Mouse (Mus musculus): Measurements from ENCODE around the gene D11Wsu47e. TPM values are rescaled to one million over a fixed set of nuclear protein-coding genes. Genes with fewer than 3 reads are reported as not detected.

D11Wsu47e gene
- polyA plus RNA-seq, 1 experiment from 2014 or later, result 23.7 TPM

- H3K27me3 ChIP-seq, result no peaks in the 10 kb centered on the region
- H3K9me3 ChIP-seq, result no peaks in the 10 kb centered on the region
- H3K4me2 ChIP-seq, result 0 out of 2 replicates have a peak overlapping the region, but pooled peaks have one; percentile 13
- no peak for ATAC-seq (ENCODE audit: insufficient number of reproducible peaks, insufficient read depth, low FRiP score, low TSS enrichment, low read depth)
- no peak overlapping the region for H3K4me3 ChIP-seq (replicated peaks)
- peaks cover 63% of the 10 kb centered on the region for H3K4me1 ChIP-seq (replicated peaks)
- WGBS, result 37% methylated on average over 14 of the region's 14 CpGs
- H3K9ac ChIP-seq (replicated peaks), result no peak overlapping the region
- peak overlapping the region; percentile 91 for H3K27ac ChIP-seq
- peaks cover 79% of the 10 kb centered on the region for H3K36me3 ChIP-seq
Measured at GRCm38 (mm10) chr11:113726994-113727888, 43.0 kb downstream of the D11Wsu47e start.

DNA sequence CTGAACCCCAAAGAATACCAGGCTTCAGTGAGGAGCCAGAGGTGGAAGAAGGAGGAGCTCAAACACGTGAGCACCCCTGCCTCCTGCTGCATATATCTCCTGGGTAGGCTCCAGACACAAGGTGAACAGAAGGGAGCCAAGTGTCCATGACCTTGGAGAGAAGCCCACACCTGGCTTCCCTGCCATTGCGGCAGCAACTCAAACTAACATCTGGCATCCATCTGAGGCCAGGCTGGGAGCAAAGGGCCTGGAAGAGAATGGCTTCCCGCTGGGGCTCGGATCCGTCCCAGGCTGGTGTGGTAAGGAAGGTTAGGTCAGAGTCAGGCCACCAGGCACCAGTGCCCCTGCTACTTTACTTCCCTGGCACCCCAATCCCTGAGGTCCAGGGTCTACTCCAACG lies 43.8 kb downstream of the D11Wsu47e start:
- peaks cover 79% of the 10 kb centered on the region for H3K36me3 ChIP-seq

GRCm38 (mm10) chr11:113729239-113729638 lies 45.0 kb downstream of the D11Wsu47e start:
- H3K9ac ChIP-seq (replicated peaks), result no peak overlapping the region
- peak overlapping the region; percentile 91 for H3K27ac ChIP-seq
- H3K9me3 ChIP-seq, result no peaks in the 10 kb centered on the region
- no peak overlapping the region for H3K4me2 ChIP-seq
- no peaks in the 10 kb centered on the region for H3K27me3 ChIP-seq
- 78% methylated on average over 21 of the region's 21 CpGs for WGBS
- no peak overlapping the region for H3K4me3 ChIP-seq (replicated peaks)
- no peak for ATAC-seq (ENCODE audit: insufficient number of reproducible peaks, insufficient read depth, low FRiP score, low TSS enrichment, low read depth)
- peaks cover 83% of the 10 kb centered on the region for H3K4me1 ChIP-seq (replicated peaks)
- peaks cover 69% of the 10 kb centered on the region for H3K36me3 ChIP-seq

More for the DNA sequence above, 43.8 kb downstream of the D11Wsu47e start:
- H3K27ac ChIP-seq, result peak overlapping the region; percentile 91
- no peak for ATAC-seq (ENCODE audit: insufficient number of reproducible peaks, insufficient read depth, low FRiP score, low TSS enrichment, low read depth)
- 0 out of 2 replicates have a peak overlapping the region, but pooled peaks have one; percentile 13 for H3K4me2 ChIP-seq
- H3K9ac ChIP-seq (replicated peaks), result no peak overlapping the region
- no peaks in the 10 kb centered on the region for H3K27me3 ChIP-seq
- peaks cover 71% of the 10 kb centered on the region for H3K4me1 ChIP-seq (replicated peaks)
- WGBS, result 17% methylated on average over 6 of the region's 6 CpGs
- H3K4me3 ChIP-seq (replicated peaks), result no peak overlapping the region
- no peaks in the 10 kb centered on the region for H3K9me3 ChIP-seq

GRCm38 (mm10) chr11:113729917-113730316 lies 45.7 kb downstream of the D11Wsu47e start:
- Histone ChIP-seq H3K4me2 (no peak overlapping the region), H3K9ac (replicated peaks) (no peak overlapping the region; the same call in 1 of the 2 replicates), H3K4me1 (replicated peaks) (peaks cover 90% of the 10 kb centered on the region), H3K27ac (peak overlapping the region; percentile 91; the same call in 1 of the 2 replicates), H3K27me3 (no peaks in the 10 kb centered on the region), H3K9me3 (no peaks in the 10 kb centered on the region), H3K4me3 (replicated peaks) (no peak overlapping the region), H3K36me3 (peaks cover 66% of the 10 kb centered on the region)
- WGBS, result 48% methylated on average over 8 of the region's 8 CpGs
- ATAC-seq (ENCODE audit: insufficient number of reproducible peaks, insufficient read depth, low FRiP score, low TSS enrichment, low read depth), result no peak

DNA sequence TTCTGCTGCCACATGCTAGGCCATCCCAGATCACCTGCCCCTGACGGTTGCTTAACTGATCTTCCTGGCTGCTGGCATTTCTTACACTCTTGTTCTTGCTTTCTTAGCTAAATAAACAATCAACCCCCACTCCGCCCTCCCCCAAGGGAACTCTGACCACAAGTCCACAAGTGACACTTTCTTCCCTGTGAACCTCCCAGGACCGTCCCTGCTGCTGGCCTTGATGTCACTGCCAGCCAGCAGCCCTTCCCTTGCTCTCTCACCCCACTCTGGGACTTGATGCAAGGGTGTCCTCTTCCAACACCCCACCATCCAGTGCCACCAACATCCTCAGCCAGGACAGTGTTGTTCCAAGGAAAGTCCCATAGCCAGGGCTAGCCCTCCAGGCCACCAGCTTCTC lies 46.7 kb downstream of the D11Wsu47e start:
- H3K36me3 ChIP-seq, result peaks cover 60% of the 10 kb centered on the region
- H3K4me1 ChIP-seq (replicated peaks), result peaks cover 93% of the 10 kb centered on the region

GRCm38 (mm10) chr11:113731945-113732612 lies 47.9 kb downstream of the D11Wsu47e start:
- H3K36me3 ChIP-seq, result peaks cover 58% of the 10 kb centered on the region
- 92% methylated on average over 10 of the region's 10 CpGs for WGBS
- ATAC-seq (ENCODE audit: insufficient number of reproducible peaks, insufficient read depth, low FRiP score, low TSS enrichment, low read depth), result no peak
- H3K4me3 ChIP-seq (replicated peaks), result no peak overlapping the region
- H3K4me2 ChIP-seq, result no peak overlapping the region
- H3K27me3 ChIP-seq, result no peaks in the 10 kb centered on the region
- H3K9me3 ChIP-seq, result no peaks in the 10 kb centered on the region
- no peak overlapping the region for H3K27ac ChIP-seq
- peaks cover 93% of the 10 kb centered on the region for H3K4me1 ChIP-seq (replicated peaks)
- H3K9ac ChIP-seq (replicated peaks), result no peak overlapping the region

More for the DNA sequence above, 46.7 kb downstream of the D11Wsu47e start:
- H3K9ac ChIP-seq (replicated peaks), result no peak overlapping the region
- no peak overlapping the region for H3K4me2 ChIP-seq
- no peak overlapping the region for H3K4me3 ChIP-seq (replicated peaks)
- ATAC-seq (ENCODE audit: insufficient number of reproducible peaks, insufficient read depth, low FRiP score, low TSS enrichment, low read depth), result no peak
- H3K27me3 ChIP-seq, result no peaks in the 10 kb centered on the region
- 70% methylated on average over 3 of the region's 3 CpGs for WGBS
- no peaks in the 10 kb centered on the region for H3K9me3 ChIP-seq
- H3K27ac ChIP-seq, result no peak overlapping the region

DNA sequence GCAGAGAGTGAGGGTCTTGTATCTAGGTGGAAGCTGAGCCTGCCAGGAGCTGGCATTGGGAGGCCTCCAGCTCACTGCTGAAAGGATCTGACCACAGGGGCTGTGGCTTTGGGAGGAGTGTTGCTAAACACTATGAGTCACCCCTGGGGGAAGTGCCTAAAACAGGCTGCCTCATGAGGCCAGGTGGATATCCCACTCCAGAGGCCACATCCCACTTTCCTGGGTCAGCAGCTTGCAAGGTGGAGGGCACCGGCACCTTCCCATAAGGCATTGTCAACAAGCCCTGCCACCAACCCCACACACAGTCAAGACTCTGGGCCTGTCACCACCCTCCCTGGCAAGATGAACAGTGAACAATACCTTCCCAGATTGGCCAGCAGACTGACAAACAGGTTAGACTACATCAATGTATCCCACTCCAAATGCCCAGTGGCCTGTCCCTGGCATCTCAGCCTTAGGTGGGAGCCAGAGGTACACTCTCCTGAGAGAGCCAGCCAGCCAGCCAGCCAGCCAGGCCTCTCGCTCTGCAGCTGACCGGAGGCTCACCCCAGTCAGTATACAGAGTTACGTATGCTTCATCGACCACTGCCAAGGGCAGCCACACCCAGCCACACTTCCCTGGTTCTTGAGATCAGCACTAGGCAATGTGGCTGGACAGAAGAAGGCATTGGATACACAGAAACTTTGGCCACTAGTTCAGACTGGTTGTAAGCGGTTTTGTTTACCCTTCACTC lies 49.6 kb downstream of the D11Wsu47e start:
- 74% methylated on average over 6 of the region's 6 CpGs for WGBS
- ATAC-seq (ENCODE audit: insufficient number of reproducible peaks, insufficient read depth, low FRiP score, low TSS enrichment, low read depth), result no peak
- H3K9me3 ChIP-seq, result no peaks in the 10 kb centered on the region
- H3K27me3 ChIP-seq, result no peaks in the 10 kb centered on the region
- H3K36me3 ChIP-seq, result peaks cover 52% of the 10 kb centered on the region
- no peak overlapping the region for H3K4me2 ChIP-seq
- H3K4me1 ChIP-seq (replicated peaks), result peaks cover 91% of the 10 kb centered on the region
- no peak overlapping the region for H3K4me3 ChIP-seq (replicated peaks)
- no peak overlapping the region for H3K9ac ChIP-seq (replicated peaks)
- H3K27ac ChIP-seq, result no peak overlapping the region

GRCm38 (mm10) chr11:113735151-113735550 lies 50.9 kb downstream of the D11Wsu47e start:
- Histone ChIP-seq H3K4me2 (no peak overlapping the region), H3K9ac (replicated peaks) (peak overlapping the region; percentile 24; the same call in 1 of the 2 replicates), H3K36me3 (peaks cover 53% of the 10 kb centered on the region), H3K4me1 (replicated peaks) (peaks cover 91% of the 10 kb centered on the region), H3K9me3 (no peaks in the 10 kb centered on the region), H3K27ac (peak overlapping the region; percentile 29; the same call in 1 of the 2 replicates), H3K27me3 (no peaks in the 10 kb centered on the region), H3K4me3 (replicated peaks) (no peak overlapping the region)
- WGBS, result 61% methylated on average over 6 of the region's 6 CpGs
- ATAC-seq (ENCODE audit: insufficient number of reproducible peaks, insufficient read depth, low FRiP score, low TSS enrichment, low read depth), result no peak

DNA sequence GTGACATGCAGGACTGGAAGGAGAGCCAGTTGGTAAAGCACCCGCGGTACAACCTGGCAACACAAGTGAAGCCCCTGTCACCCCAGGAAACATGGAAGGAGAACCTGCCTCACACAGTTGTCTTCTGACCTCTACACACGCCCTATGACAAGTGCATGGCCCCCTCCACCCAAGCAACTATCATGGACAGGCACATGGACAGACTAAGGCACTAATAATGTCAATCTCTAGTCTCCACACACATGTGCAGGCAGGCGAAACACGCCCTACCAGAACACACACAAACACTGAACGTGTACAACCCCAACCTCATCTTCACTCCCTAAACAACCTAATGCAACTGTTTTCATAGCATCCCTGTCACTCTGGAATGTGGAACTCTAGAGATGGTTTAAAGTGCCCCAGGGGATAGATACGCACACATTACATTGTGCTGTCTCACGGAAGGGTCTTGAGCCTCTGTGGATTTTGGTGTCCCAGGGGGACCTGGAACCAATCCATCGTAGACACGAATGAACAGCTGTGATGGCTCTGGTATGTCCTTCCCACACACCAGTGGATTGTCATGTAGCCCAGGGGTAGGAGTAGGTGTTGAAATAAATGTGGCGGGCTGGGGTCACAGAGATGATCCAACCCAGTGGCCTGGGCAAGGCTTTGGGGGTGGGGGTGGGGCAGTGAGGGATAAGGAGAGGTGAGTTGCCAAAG lies 52.8 kb downstream of the D11Wsu47e start:
- H3K4me3 ChIP-seq (replicated peaks), result no peak overlapping the region
- ATAC-seq (ENCODE audit: insufficient number of reproducible peaks, insufficient read depth, low FRiP score, low TSS enrichment, low read depth), result no peak
- 84% methylated on average over 11 of the region's 11 CpGs for WGBS

GRCm38 (mm10) chr11:113737553-113737854 lies 53.3 kb downstream of the D11Wsu47e start:
- no peak overlapping the region for H3K9ac ChIP-seq (replicated peaks)
- H3K4me2 ChIP-seq, result no peak overlapping the region
- 85% methylated on average over 3 of the region's 3 CpGs for WGBS
- peaks cover 60% of the 10 kb centered on the region for H3K36me3 ChIP-seq
- ATAC-seq (ENCODE audit: insufficient number of reproducible peaks, insufficient read depth, low FRiP score, low TSS enrichment, low read depth), result no peak
- H3K9me3 ChIP-seq, result no peaks in the 10 kb centered on the region
- H3K4me1 ChIP-seq (replicated peaks), result peaks cover 78% of the 10 kb centered on the region
- no peak overlapping the region for H3K27ac ChIP-seq
- H3K4me3 ChIP-seq (replicated peaks), result no peak overlapping the region
- H3K27me3 ChIP-seq, result no peaks in the 10 kb centered on the region

More for the DNA sequence above, 52.8 kb downstream of the D11Wsu47e start:
- H3K36me3 ChIP-seq, result peaks cover 56% of the 10 kb centered on the region
- H3K27ac ChIP-seq, result no peak overlapping the region
- no peak overlapping the region for H3K9ac ChIP-seq (replicated peaks)
- no peaks in the 10 kb centered on the region for H3K27me3 ChIP-seq
- peaks cover 82% of the 10 kb centered on the region for H3K4me1 ChIP-seq (replicated peaks)
- H3K9me3 ChIP-seq, result no peaks in the 10 kb centered on the region
- no peak overlapping the region for H3K4me2 ChIP-seq
